Mouse (Mus musculus) forebrain, embryonic 16.5 days (tissue): ENCODE data around the gene Notch2. TPM values are rescaled to one million over a fixed set of nuclear protein-coding genes. Genes with fewer than 3 reads are reported as not detected.

Source experiments
- ATAC-seq: fragments of 200-750 bp; cut with Nextera tagmentation; 2 replicates; pipeline ENCODE4 v1.8.0; 2017; ENCODE audit warnings: mild to moderate bottlenecking, moderate library complexity
- H3K27ac ChIP-seq: fragments of 300-500 bp; sonication (generic); 2 replicates; pipeline ENCODE4 v1.5.1; 2014; ENCODE audit warnings: low read length, control low read depth
- H3K27me3 ChIP-seq: fragments of 300-500 bp; sonication (generic); replicated peaks from 2 replicates; pipeline ENCODE4 v1.6.1; 2014; ENCODE audit warnings: low read length; ENCODE audit not compliant: control insufficient read depth, insufficient read depth
- H3K36me3 ChIP-seq: fragments of 300-500 bp; sonication (generic); 2 replicates; pipeline ENCODE4 v1.6.1; 2014; ENCODE audit not compliant: control insufficient read depth, insufficient read depth
- H3K4me1 ChIP-seq: fragments of 300-500 bp; sonication (generic); replicated peaks from 2 replicates; pipeline ENCODE4 v1.6.1; 2014; ENCODE audit warnings: low read length; ENCODE audit not compliant: control insufficient read depth, insufficient read depth
- H3K4me2 ChIP-seq: fragments of 300-500 bp; sonication (generic); 2 replicates; pipeline ENCODE4 v1.6.1; 2014; ENCODE audit warnings: mild to moderate bottlenecking, low read length, control low read depth
- H3K4me3 ChIP-seq: fragments of 300-500 bp; sonication (generic); replicated peaks from 2 replicates; pipeline ENCODE4 v1.5.1; 2014; ENCODE audit warnings: mild to moderate bottlenecking, low read length, control low read depth
- H3K9ac ChIP-seq: fragments of 300-500 bp; sonication (generic); replicated peaks from 2 replicates; pipeline ENCODE4 v1.6.1; 2014; ENCODE audit warnings: low read depth, low read length, control low read depth
- H3K9me3 ChIP-seq: fragments of 300-500 bp; sonication (generic); 2 replicates; pipeline ENCODE4 v1.6.1; 2016; ENCODE audit warnings: low read length; ENCODE audit not compliant: control insufficient read depth
- WGBS: fragments of 180-500 bp; shearing (Covaris S2); extraction: QIAGEN DNeasy Blood & Tissue Kit; methylation state at CpG from one replicate; pipeline ENCODE4 v1.1.7; 2014; 5-methylcytosine and 5-hydroxymethylcytosine counted together
- polyA plus RNA-seq: library from polyadenylated mRNA; unstranded; fragments of >200 nt; fragmentation: Nextera tagmentation; extraction: Ambion mirVana; gene quantifications from 2 replicates; pipeline ENCODE4 v1.2.1, GENCODE M21; 2015

The Notch2 gene
- polyA plus RNA-seq, 1 experiment from 2014 or later: 14.6 TPM

- H3K9me3 ChIP-seq: no peaks in the 10 kb centered on the region
- no peak overlapping the region for H3K4me2 ChIP-seq
- no peaks in the 10 kb centered on the region for H3K27me3 ChIP-seq
- WGBS: 92% methylated on average over 5 of the region's 5 CpGs
- H3K36me3 ChIP-seq: no peaks in the 10 kb centered on the region
- H3K4me1 ChIP-seq: no peaks in the 10 kb centered on the region
- no peak overlapping the region for H3K27ac ChIP-seq
- no peak for ATAC-seq
- no peak overlapping the region for H3K4me3 ChIP-seq
- H3K9ac ChIP-seq: no peak overlapping the region
These were observed 22.8 kb upstream of the Notch2 start for GRCm38 (mm10) chr3:97990576-97990975.

- no peak overlapping the region for H3K4me3 ChIP-seq
- H3K4me2 ChIP-seq: no peak overlapping the region
- H3K4me1 ChIP-seq: no peaks in the 10 kb centered on the region
- 85% methylated on average over 4 of the region's 4 CpGs for WGBS
- no peak overlapping the region for H3K9ac ChIP-seq
- H3K27ac ChIP-seq: no peak overlapping the region
- H3K27me3 ChIP-seq: no peaks in the 10 kb centered on the region
- no peaks in the 10 kb centered on the region for H3K9me3 ChIP-seq
- no peaks in the 10 kb centered on the region for H3K36me3 ChIP-seq
- ATAC-seq: no peak
These were observed 21.0 kb upstream of the Notch2 start for GRCm38 (mm10) chr3:97992289-97992688.

GRCm38 (mm10) chr3:97993196-97993595 lies 20.1 kb upstream of the Notch2 start:
- no peaks in the 10 kb centered on the region for H3K9me3 ChIP-seq
- 39% methylated on average over 5 of the region's 5 CpGs for WGBS
- no peak for ATAC-seq
- no peak overlapping the region for H3K4me2 ChIP-seq
- H3K27me3 ChIP-seq: no peaks in the 10 kb centered on the region
- no peaks in the 10 kb centered on the region for H3K4me1 ChIP-seq
- H3K9ac ChIP-seq: no peak overlapping the region
- H3K36me3 ChIP-seq: no peaks in the 10 kb centered on the region
- H3K4me3 ChIP-seq: no peak overlapping the region
- no peak overlapping the region for H3K27ac ChIP-seq

- WGBS: 85% methylated on average over 3 of the region's 3 CpGs
- no peak overlapping the region for H3K4me2 ChIP-seq
- H3K36me3 ChIP-seq: no peaks in the 10 kb centered on the region
- no peaks in the 10 kb centered on the region for H3K27me3 ChIP-seq
- H3K9me3 ChIP-seq: no peaks in the 10 kb centered on the region
- H3K27ac ChIP-seq: no peak overlapping the region
- no peaks in the 10 kb centered on the region for H3K4me1 ChIP-seq
- no peak overlapping the region for H3K9ac ChIP-seq
- no peak for ATAC-seq
- no peak overlapping the region for H3K4me3 ChIP-seq
These were observed 19.3 kb upstream of the Notch2 start for GRCm38 (mm10) chr3:97993920-97994545.

- no peaks in the 10 kb centered on the region for H3K36me3 ChIP-seq
- WGBS: 90% methylated on average over 5 of the region's 5 CpGs
- H3K4me1 ChIP-seq: no peaks in the 10 kb centered on the region
- no peaks in the 10 kb centered on the region for H3K27me3 ChIP-seq
- no peak for ATAC-seq
- no peak overlapping the region for H3K4me2 ChIP-seq
- H3K9ac ChIP-seq: no peak overlapping the region
- H3K27ac ChIP-seq: no peak overlapping the region
- no peaks in the 10 kb centered on the region for H3K9me3 ChIP-seq
- no peak overlapping the region for H3K4me3 ChIP-seq
These were observed 18.5 kb upstream of the Notch2 start for GRCm38 (mm10) chr3:97994818-97995217.

DNA sequence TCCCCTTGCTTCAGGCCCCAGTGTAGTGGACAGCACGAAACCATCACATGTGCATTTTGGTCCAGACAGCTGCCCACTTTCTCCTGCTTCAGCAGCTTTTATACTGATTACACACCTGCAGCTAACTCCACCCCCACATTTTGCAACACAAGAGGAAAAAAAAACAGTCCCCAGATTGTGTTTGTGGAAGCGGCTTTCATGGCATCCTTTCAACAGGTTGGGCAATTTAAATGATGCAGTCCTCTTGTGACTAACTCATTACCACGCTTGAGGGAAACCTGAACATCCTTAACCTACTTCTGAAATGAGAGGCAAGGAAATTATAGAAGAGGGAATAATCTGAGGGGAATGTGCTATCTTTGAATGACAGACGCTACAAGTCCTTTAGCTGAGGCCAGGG lies 15.0 kb upstream of the Notch2 start:
- Histone ChIP-seq H3K27me3 (no peaks in the 10 kb centered on the region), H3K36me3 (no peaks in the 10 kb centered on the region), H3K9me3 (no peaks in the 10 kb centered on the region), H3K4me2 (no peak overlapping the region), H3K27ac (no peak overlapping the region), H3K4me3 (no peak overlapping the region), H3K9ac (no peak overlapping the region), H3K4me1 (no peaks in the 10 kb centered on the region)
- WGBS: 75% methylated on average over 4 of the region's 4 CpGs
- no peak for ATAC-seq

DNA sequence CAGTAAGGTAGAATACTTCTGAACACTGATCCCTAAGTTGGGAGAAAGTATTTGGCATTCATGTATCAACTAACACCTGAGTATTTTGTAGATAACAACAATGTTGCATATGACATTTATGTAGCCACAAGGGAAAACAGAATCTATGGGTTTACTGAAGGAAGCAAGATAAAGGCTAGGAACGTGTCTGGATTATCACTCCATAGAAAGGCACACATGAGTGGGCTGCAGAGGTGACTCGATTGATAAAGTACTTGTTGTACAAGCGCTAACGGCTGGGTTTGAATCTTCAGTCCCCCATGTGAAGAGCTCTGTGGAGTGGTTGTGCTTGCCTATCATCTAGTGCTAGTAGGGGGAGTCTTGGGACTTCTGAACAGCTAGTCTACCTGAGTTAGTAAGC lies 9.8 kb upstream of the Notch2 start:
- Histone ChIP-seq H3K4me1 (peaks cover 4% of the 10 kb centered on the region; the same call in 1 of the 2 replicates), H3K9ac (no peak overlapping the region), H3K36me3 (no peaks in the 10 kb centered on the region), H3K9me3 (no peaks in the 10 kb centered on the region), H3K4me2 (no peak overlapping the region), H3K27me3 (no peaks in the 10 kb centered on the region), H3K4me3 (no peak overlapping the region), H3K27ac (no peak overlapping the region)
- WGBS: 92% methylated on average over 4 of the region's 4 CpGs
- no peak for ATAC-seq

- Histone ChIP-seq H3K27ac (no peak overlapping the region), H3K4me3 (no peak overlapping the region), H3K9me3 (no peaks in the 10 kb centered on the region), H3K36me3 (no peaks in the 10 kb centered on the region), H3K27me3 (no peaks in the 10 kb centered on the region), H3K4me1 (peaks cover 4% of the 10 kb centered on the region; the same call in 1 of the 2 replicates), H3K9ac (no peak overlapping the region), H3K4me2 (no peak overlapping the region)
- WGBS: 81% methylated on average over 3 of the region's 3 CpGs
- no peak for ATAC-seq
These were observed 9.1 kb upstream of the Notch2 start for GRCm38 (mm10) chr3:98004231-98004630.

DNA sequence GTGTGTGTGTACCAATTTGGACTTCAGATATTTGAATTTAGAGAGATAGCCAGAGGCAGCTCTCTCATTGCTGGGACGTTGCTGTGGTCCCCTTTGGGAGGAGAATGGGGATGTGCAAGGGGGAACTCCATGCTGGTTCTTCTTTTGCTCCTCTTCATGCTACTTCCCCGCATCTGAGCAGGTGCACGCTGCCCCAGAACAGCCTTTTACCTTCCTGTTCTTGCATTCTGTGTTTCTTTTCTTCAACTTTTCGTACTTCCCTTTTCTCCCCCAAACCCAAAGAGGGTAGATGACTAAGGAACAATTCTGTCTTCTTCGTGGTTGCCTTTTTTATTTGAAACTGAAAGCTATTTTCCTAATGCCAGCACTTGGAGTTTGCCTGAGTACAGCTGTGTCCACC lies 8.0 kb upstream of the Notch2 start:
- Histone ChIP-seq H3K27ac (no peak overlapping the region), H3K4me3 (no peak overlapping the region), H3K9me3 (no peaks in the 10 kb centered on the region), H3K4me2 (no peak overlapping the region), H3K36me3 (no peaks in the 10 kb centered on the region), H3K4me1 (peaks cover 4% of the 10 kb centered on the region; the same call in 1 of the 2 replicates), H3K27me3 (no peaks in the 10 kb centered on the region), H3K9ac (no peak overlapping the region)
- WGBS: 81% methylated on average over 5 of the region's 5 CpGs
- ATAC-seq: no peak
